Mouse (Mus musculus) adrenal gland, postnatal 14 days (tissue): Measurements from ENCODE around the gene Prkag2. TPM values are rescaled to one million over a fixed set of nuclear protein-coding genes. Genes with fewer than 3 reads are reported as not detected.

Experiments used
- DNase-seq: peaks from one replicate; pipeline ENCODE4 v3.0.0; 2021; ENCODE audit warnings: mixed read lengths
- total RNA-seq: library from RNA; stranded (reverse); gene quantifications from 2 replicates; pipeline ENCODE4 v1.2.3, GENCODE M21; 2021

Prkag2 gene
- total RNA-seq, 1 experiment from 2014 or later, result 74.9 TPM

GRCm38 (mm10) chr5:24913656-24914055 is 186.8 kb downstream of the Prkag2 start:
- no peak for DNase-seq

DNA sequence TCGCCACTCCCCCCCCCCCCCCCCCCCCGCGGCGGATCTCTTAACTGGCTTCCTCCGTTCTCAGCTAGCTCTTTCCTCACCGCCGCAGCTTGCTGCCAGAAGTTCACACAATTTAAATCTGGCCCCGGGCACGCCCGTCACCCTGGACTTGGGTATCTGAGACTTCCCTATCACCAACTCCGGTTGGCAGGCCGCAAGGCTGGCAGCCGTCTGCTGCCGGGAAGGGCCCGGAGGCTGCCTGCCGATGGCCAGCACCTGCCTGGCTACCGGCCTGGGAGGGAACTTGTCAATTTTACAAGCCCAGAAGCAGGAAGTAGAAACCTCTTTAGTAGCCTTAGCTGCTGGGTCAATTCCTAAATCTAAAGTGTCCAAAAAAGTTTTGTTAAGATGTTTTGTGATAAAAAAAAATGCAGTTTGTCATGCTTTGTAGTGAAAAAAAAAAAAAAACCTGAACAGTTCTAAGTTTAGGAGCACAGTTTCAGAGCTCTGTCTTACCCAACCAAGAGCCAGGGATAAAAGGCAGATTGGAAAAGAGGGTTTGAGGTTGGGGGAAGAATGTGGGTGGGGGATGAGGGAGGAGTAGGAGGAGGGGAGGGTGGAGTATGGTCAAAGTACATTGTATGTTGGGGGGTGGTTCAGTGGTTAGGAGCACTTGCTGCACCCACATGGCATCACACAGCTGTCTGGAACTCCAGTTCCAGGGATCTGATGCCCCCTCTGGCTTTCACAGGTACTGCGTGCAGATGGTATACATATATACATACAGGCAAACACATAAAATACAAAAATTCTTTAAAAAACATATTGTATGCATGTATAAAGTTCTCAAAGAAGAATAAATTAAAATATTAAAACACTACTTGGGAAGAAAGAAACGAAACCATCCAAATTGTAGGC is 191.4 kb downstream of the Prkag2 start:
- peak; percentile 87 for DNase-seq

DNA sequence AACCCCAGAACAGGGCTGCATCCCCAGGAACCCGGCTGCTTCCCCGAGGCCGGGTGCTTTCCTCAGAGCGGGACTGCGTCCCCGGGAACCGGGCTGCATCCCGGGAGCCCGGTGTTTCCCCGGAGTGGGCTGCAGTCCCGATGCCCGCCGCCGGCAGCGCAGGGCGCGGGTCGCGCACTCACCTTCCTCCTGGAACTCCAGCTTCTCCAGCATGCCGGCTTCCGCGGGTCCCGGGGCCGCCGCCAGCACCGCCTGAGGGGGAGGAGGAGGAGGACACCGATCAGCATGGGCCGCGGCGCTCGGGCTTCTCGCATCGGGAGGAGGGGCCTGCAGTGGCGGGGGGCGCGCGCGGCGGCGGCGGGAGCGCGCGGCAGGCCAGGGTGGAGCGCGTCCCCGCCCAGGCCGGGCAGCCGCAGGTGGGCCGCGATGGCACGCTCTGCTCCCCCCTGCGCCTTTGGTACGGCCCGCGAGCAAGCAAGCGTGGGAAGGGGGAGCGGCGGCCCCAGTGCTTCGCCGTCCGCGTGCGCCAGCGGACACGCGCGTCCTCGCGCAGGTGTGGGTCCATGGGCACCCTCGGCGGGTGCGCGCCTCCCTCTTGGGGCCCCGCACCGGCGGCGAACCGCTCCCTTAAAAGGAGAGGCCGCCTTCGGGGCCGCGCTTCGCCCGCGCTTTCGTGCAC is 192.2 kb downstream of the Prkag2 start:
- peak; percentile 90 for DNase-seq

DNA sequence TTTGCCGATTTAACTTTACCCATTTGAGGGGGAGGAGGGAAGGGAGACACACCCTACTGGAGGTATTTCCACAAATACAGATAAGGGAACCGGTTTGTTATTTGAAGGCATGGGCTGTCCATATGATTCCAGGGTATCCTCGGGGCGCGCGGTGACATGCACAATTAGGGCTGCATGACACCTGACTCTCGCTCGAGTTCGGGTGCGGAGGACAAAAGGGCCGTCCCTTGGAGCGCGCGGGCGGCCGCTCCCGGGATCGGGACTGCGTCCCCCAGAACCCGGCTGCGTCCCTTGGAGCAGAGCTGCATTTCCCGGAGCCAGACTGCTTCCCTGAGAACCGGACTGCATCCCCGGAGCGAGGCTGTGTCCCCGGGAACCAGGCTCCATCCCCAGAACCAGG is 192.7 kb downstream of the Prkag2 start:
- no peak for DNase-seq

DNA sequence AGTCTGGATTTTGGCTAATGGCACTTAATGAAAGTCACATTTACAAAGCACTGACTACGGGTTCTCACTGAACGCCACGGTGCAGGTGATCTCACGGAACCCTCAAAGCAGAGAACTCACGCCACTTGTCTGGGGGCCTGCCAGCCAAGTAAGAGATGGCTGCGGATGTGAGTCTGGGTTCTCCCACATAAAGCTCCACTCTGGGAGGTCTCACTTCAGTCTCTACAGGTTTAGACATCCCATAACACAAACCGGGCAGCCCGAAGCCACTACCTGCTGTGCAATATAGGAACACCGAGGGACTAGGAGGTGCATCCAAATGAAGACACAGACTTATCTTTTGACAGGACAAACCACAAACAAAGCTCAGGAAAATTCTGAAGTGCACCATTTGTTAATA is 193.6 kb downstream of the Prkag2 start:
- no peak for DNase-seq

DNA sequence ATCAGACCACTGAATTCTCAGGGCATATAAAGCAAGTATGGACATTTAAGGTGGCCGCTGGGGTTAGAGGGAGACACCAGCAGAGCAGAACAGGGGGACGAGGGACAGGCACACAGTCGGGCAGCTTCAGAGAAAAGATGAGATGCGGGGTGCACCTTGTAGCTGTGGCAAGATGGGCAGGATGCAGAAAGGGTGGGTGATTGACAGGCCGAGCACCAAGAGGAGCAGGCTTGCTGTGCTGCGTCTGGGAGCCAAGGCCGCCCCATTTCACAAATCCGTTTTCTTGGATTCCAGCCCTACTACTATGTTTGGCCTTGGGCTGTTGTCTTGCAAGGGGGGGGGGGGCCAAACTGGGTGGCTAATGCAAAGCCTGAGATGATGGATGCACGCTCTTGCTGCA is 195.5 kb downstream of the Prkag2 start:
- peak; percentile 46 for DNase-seq

DNA sequence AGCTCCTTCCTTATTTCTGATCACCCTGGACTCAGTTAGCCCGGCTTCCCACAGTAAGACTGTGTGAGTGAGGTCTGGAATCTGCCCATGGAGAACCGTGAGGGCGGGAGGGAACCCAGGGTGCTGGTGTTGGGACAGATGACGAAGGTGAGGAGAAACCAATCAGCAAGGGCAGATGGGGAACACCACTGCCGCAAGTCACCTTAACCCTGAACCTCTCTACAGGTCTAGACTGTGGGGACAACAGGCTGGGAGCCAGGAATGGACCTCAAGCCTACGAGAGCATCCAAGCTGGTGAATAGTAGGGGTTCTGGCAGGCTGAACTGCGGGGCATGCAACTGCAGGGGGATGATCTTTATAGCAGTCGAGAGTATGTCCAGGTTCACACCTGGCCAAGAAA is 196.0 kb downstream of the Prkag2 start:
- no peak for DNase-seq

DNA sequence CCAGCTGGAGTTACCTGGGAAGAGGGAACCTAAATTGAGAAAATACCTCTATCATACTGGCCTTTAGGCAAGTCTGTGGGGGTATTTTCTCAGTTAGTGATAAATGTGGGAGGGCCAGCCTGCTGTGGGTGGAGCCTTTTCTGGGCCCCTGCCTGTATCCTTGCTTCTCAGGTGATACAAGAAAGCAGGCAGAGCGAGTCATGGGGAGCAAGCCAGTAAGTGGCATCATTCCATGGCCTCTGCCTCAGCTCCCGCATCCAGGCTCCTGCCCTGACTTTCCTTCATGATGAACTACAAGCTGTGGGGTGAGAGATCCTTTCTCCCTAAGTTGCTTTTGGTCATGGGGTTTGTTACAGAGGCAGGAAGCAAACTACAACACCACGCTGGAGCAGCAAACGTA is 196.4 kb downstream of the Prkag2 start:
- no peak for DNase-seq

- DNase-seq, result peak; percentile 47
These were observed 197.6 kb downstream of the Prkag2 start for GRCm38 (mm10) chr5:24902835-24903234.

- DNase-seq, result no peak
These were observed 204.8 kb downstream of the Prkag2 start for GRCm38 (mm10) chr5:24895606-24896005.

DNA sequence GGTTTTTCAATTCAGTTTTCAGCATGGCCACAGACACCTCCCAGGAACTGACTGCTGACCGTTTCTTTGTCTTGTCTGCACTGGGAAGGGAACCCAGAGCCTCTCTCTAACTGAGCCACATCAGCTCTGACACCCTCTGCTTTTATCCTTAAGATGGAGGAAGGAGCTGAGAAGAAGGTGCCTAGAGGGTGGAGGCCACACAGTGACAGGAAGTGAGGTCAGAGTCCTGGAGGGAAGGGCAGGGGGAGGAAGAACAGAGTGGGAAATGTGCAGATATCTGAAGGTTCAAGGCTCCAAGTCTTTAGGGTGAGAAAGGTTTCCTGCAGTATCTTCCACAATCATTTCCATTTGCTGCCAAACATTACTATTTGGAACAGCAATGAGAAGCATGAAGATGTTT is 205.6 kb downstream of the Prkag2 start:
- DNase-seq, result no peak

- DNase-seq, result no peak
These were observed 208.0 kb downstream of the Prkag2 start for GRCm38 (mm10) chr5:24892461-24892860.

DNA sequence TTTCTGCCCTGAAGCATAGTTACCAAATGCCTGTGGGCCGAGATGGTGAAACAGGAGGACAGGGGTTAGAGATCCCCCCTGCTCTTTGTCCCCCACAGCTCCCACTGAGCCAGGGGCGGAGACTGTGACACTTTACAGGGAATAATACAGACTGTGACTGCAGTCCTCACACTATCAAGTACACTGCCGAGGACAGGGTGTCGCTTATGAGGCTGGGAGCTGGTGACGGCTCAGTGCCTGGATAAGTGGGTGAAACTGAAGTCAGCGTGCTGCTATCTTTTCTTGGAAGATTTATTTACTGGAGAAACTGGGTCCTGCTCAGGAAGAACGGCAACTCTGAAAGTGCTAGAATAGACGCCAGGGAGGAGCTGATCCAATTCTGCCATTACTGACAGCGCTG is 210.6 kb downstream of the Prkag2 start:
- DNase-seq, result no peak

DNA sequence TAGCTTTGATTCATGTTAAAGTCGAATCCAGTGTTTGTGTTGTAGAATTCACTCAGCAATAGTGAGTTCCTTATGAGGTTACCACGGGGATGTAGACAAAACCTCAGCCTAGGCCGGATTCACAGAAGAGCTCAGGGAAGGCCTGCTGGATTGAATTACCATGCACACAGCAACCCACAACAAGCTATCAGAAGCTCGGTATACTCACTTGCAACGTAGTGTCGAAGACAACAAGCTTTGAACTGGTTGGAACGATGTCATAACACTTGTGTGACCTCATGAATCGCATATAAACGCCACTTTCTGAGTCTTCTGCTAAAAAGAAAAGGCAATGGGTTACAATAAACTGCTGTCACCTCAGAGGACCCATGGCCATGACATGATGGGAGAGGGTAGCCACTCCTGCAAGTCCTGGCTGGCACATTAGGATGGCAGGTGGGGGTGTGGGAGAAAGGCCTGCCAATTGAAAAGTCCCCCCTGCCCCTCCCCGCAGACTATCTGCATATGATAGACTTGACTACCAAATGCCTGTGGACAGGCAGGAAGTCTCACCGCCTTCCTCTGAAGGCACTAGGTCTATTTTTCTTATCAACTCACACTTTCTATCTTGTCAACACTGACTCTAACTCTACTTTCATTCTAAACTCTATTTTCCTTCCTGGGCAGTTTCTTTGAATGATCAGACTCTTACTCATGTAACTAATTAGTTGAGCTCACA is 211.4 kb downstream of the Prkag2 start:
- DNase-seq, result no peak

DNA sequence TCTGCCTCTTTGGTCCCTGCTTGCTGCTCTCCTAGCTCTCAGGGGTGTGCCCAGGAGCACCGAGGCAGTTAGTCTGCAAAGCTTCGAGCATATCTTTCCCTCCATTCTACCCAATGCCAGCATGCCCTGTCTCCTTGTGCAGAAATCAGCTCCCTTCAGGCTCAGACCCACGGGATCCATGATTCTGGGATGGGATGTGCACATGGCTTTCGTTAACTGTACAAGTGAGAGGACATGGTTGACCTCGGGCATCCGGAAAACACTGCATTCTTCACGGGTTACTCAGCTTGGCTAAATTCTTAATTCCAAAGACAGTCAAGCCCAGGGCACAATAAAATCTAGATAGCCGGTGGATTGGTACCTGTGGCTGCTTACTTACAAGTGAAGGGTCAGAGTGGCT is 213.2 kb downstream of the Prkag2 start:
- DNase-seq, result no peak

- no peak for DNase-seq
These were observed 221.7 kb downstream of the Prkag2 start for GRCm38 (mm10) chr5:24878713-24879112.

- peak; percentile 40 for DNase-seq
These were observed 222.4 kb downstream of the Prkag2 start for GRCm38 (mm10) chr5:24877836-24878624.

- no peak for DNase-seq
These were observed 223.8 kb downstream of the Prkag2 start for GRCm38 (mm10) chr5:24876653-24877052.

DNA sequence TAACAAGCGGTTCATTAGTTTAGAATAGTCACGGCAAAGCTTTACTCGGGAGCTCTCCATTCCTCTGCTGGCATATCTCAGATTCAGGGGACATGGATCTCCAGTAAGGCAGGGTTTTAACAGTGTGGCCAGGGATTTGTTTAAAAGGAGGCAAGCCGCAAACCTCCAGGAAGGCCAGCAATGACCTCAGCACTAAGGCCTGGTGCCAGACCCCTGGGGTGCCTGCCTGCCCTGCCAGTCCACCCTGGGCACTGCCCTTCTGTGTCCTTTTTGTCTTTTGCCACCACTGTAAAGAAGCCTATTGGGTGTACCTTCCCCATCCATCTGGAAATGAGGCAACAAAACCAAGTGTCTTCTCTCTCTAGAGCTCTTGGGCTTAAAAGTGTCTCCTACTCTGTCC is 226.3 kb downstream of the Prkag2 start:
- no peak for DNase-seq

GRCm38 (mm10) chr5:24873221-24873620 is 227.2 kb downstream of the Prkag2 start:
- DNase-seq, result no peak

DNA sequence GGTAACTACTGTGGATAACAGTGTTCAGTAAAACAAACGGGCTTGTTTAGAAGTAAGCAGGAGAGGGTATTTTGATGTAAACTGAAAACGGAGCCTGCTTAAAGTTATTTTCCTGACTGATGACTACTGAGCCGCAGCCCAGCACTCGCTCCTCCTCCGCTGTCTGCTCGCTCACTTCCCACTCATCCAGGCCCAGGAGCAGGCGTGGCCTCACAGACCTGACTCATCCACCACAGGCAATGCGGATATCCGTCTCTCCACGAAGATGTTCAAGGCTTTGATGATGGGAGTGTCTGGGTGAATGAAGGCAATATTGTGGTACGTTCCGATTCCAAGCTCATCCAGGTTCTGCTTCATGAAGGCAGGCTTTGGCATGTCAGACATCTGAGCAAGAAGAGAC is 229.2 kb downstream of the Prkag2 start:
- peak; percentile 77 for DNase-seq

GRCm38 (mm10) chr5:24869796-24870289 is 230.6 kb downstream of the Prkag2 start:
- DNase-seq, result no peak
